Mouse (Mus musculus) macrophage (primary cell): ENCODE results near the gene Myo1a. TPM values are rescaled to one million over a fixed set of nuclear protein-coding genes. Genes with fewer than 3 reads are reported as not detected.

Source experiments
- H3K27ac ChIP-seq: fragments of 350-480 bp; formaldehyde crosslinking; 2 replicates; pipeline ENCODE4 v1.9.0; 2021
- H3K36me3 ChIP-seq: fragments of 350-480 bp; formaldehyde crosslinking; 2 replicates; pipeline ENCODE4 v1.9.0; 2021; ENCODE audit errors: inconsistent target
- H3K4me3 ChIP-seq: fragments of 350-480 bp; formaldehyde crosslinking; 2 replicates; pipeline ENCODE4 v1.9.0; 2021; ENCODE audit errors: inconsistent target
- H3K79me2 ChIP-seq: fragments of 350-480 bp; formaldehyde crosslinking; 2 replicates; pipeline ENCODE4 v1.9.0; 2021; ENCODE audit errors: inconsistent target
- WGBS: methylation state at CpG from one replicate; pipeline ENCODE4 v1.1.7; 2026; ENCODE audit warnings: inconsistent platforms; ENCODE audit not compliant: missing documents; 5-methylcytosine and 5-hydroxymethylcytosine counted together
- polyA plus RNA-seq: library from polyadenylated mRNA; stranded (reverse); fragments of 250-400 nt; gene quantifications from 3 replicates; pipeline ENCODE4 v1.2.4, GENCODE M21; 2018; ENCODE audit warnings: inconsistent platforms

The Myo1a gene
- polyA plus RNA-seq, 1 experiment from 2014 or later = not detected

GRCm38 (mm10) chr10:127667269-127668092 is 37.5 kb upstream of the Myo1a start:
- Histone ChIP-seq H3K36me3 (peaks cover 14% of the 10 kb centered on the region; the same call in 1 of the 2 replicates), H3K27ac (peak overlapping the region; percentile 97), H3K79me2 (peaks cover 36% of the 10 kb centered on the region), H3K4me3 (peak overlapping the region; percentile 43)
- under 1% methylated on average over 35 of the region's 35 CpGs for WGBS

- peak within 1 kb of the TSS; percentile 43 for H3K4me3 ChIP-seq
- WGBS = 2% methylated on average over 38 of the region's 40 CpGs
- H3K36me3 ChIP-seq = peaks cover 14% of the 10 kb centered on the region; the same call in 1 of the 2 replicates
- H3K27ac ChIP-seq = peak within 1 kb of the TSS; percentile 97
- H3K79me2 ChIP-seq = peaks cover 29% of the 10 kb centered on the region
These were observed 36.6 kb upstream of the Myo1a start, which contains the start of gene Nab2 for GRCm38 (mm10) chr10:127668093-127669050. Gene Nab2 (minus strand): TSS chr10:127668568.

GRCm38 (mm10) chr10:127669170-127669569 is 35.8 kb upstream of the Myo1a start:
- 59% methylated on average over 7 of the region's 7 CpGs for WGBS
- peak overlapping the region; percentile 43; the same call in 1 of the 2 replicates for H3K4me3 ChIP-seq
- H3K79me2 ChIP-seq = peaks cover 21% of the 10 kb centered on the region
- H3K27ac ChIP-seq = peak overlapping the region; percentile 97
- peaks cover 8% of the 10 kb centered on the region; the same call in 1 of the 2 replicates for H3K36me3 ChIP-seq

GRCm38 (mm10) chr10:127670185-127670584 is 34.8 kb upstream of the Myo1a start:
- no peak overlapping the region for H3K4me3 ChIP-seq
- H3K27ac ChIP-seq = no peak overlapping the region
- H3K36me3 ChIP-seq = no peaks in the 10 kb centered on the region
- 100% methylated on average over 2 of the region's 2 CpGs for WGBS
- peaks cover 11% of the 10 kb centered on the region for H3K79me2 ChIP-seq

- no peaks in the 10 kb centered on the region; the same call in 1 of the 2 replicates for H3K79me2 ChIP-seq
- H3K36me3 ChIP-seq = no peaks in the 10 kb centered on the region
- H3K4me3 ChIP-seq = no peak overlapping the region
- H3K27ac ChIP-seq = no peak overlapping the region
- 69% methylated on average over 2 of the region's 2 CpGs for WGBS
These were observed 33.7 kb upstream of the Myo1a start for GRCm38 (mm10) chr10:127671276-127671675.

- Histone ChIP-seq H3K27ac (no peak overlapping the region), H3K36me3 (no peaks in the 10 kb centered on the region), H3K4me3 (no peak overlapping the region), H3K79me2 (peaks cover under 1% of the 10 kb centered on the region; the same call in 1 of the 2 replicates)
- 100% methylated on average over 3 of the region's 6 CpGs for WGBS
These were observed 30.8 kb upstream of the Myo1a start for GRCm38 (mm10) chr10:127674046-127674655.

GRCm38 (mm10) chr10:127674794-127675522 is 30.0 kb upstream of the Myo1a start:
- no peaks in the 10 kb centered on the region for H3K36me3 ChIP-seq
- no peak overlapping the region; the same call in 1 of the 2 replicates for H3K4me3 ChIP-seq
- peak overlapping the region; percentile 43 for H3K27ac ChIP-seq
- 48% methylated on average over 8 of the region's 8 CpGs for WGBS
- peaks cover 9% of the 10 kb centered on the region; the same call in 1 of the 2 replicates for H3K79me2 ChIP-seq

- 48% methylated on average over 5 of the region's 5 CpGs for WGBS
- Histone ChIP-seq H3K36me3 (no peaks in the 10 kb centered on the region), H3K27ac (peak overlapping the region; percentile 54), H3K79me2 (peaks cover 16% of the 10 kb centered on the region; the same call in 1 of the 2 replicates), H3K4me3 (peak overlapping the region; percentile 54)
These were observed 29.0 kb upstream of the Myo1a start for GRCm38 (mm10) chr10:127675859-127676398.

GRCm38 (mm10) chr10:127676691-127677548 is 28.1 kb upstream of the Myo1a start:
- under 1% methylated on average over 70 of the region's 71 CpGs for WGBS
- Histone ChIP-seq H3K36me3 (no peaks in the 10 kb centered on the region), H3K4me3 (peak overlapping the region; percentile 56), H3K79me2 (peaks cover 25% of the 10 kb centered on the region; the same call in 1 of the 2 replicates), H3K27ac (peak overlapping the region; percentile 54)

- Histone ChIP-seq H3K27ac (peak overlapping the region; percentile 25), H3K4me3 (peak overlapping the region; percentile 56)
- WGBS = 9% methylated on average over 14 of the region's 14 CpGs
These were observed 27.2 kb upstream of the Myo1a start for GRCm38 (mm10) chr10:127677591-127678336.

GRCm38 (mm10) chr10:127679208-127679607 is 25.8 kb upstream of the Myo1a start:
- 100% methylated on average over 1 of the region's 1 CpGs for WGBS
- H3K36me3 ChIP-seq = no peaks in the 10 kb centered on the region
- H3K79me2 ChIP-seq = peaks cover 25% of the 10 kb centered on the region; the same call in 1 of the 2 replicates
- H3K27ac ChIP-seq = no peak overlapping the region
- no peak overlapping the region for H3K4me3 ChIP-seq

More at GRCm38 (mm10) chr10:127677591-127678336, 27.2 kb upstream of the Myo1a start:
- no peaks in the 10 kb centered on the region for H3K36me3 ChIP-seq
- peaks cover 25% of the 10 kb centered on the region; the same call in 1 of the 2 replicates for H3K79me2 ChIP-seq

GRCm38 (mm10) chr10:127679881-127680280 is 25.1 kb upstream of the Myo1a start:
- Histone ChIP-seq H3K27ac (no peak overlapping the region), H3K79me2 (peaks cover 25% of the 10 kb centered on the region; the same call in 1 of the 2 replicates), H3K4me3 (no peak overlapping the region), H3K36me3 (no peaks in the 10 kb centered on the region)
- 91% methylated on average over 3 of the region's 3 CpGs for WGBS
